Mouse (Mus musculus) gonadal fat pad, adult 2 months (tissue): Measurements from ENCODE around the gene Vwa2. TPM values are rescaled to one million over a fixed set of nuclear protein-coding genes. Genes with fewer than 3 reads are reported as not detected.

Experiments used
- DNase-seq: peaks from one replicate; pipeline ENCODE4 v3.0.0-alpha.2; 2012; ENCODE audit warnings: low read depth
- polyA plus RNA-seq: library from polyadenylated mRNA; depleted of rRNA; stranded (reverse); fragments of >200 nt; gene quantifications from 2 replicates; pipeline ENCODE4 v1.2.3, GENCODE M21; 2012; rRNA removed

Gene Vwa2
- polyA plus RNA-seq: 18.3 and 21.0 TPM in 2 replicates

DNA sequence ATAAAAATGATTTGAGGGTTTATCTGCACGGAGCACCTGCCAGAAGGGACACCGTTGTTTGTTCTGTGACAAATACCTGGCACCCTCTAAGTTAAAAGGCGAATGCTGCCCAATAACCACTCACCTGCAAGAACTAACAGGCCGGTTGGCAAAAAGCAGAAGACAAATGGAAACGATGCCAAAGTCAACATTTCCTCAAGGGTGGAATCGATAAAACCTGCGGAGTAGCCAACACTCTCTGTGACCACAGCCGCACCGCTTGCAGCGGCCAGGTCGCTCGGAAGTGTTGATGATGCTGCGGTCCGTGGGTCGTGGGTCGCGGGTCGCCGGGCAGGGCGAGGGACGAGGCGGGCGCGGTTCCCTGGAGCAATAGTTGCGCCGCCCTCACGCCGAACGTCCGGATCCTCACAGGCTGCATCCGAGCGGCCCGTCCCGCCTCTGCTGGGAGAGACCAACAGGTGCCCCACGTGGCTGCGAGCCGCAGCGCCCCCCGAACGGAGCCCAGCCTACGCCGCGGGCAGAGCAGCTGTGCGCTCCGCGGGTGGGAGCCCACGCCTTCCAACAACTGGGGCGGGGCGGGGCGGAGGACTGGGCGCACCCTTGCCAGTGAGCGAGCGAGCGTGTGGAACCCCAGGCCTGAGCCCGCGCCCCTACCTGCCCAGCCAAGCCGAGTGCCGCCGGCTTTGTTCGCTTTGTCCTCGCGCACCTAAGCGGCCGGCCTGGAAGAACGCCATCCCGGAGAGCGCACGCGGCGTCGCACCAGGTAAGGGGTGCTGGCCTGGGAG is at the start of gene Vwa2:
Gene Vwa2 (plus strand): TSS at position 434 of the 785 bp plus-strand sequence.
- DNase-seq: no peak

DNA sequence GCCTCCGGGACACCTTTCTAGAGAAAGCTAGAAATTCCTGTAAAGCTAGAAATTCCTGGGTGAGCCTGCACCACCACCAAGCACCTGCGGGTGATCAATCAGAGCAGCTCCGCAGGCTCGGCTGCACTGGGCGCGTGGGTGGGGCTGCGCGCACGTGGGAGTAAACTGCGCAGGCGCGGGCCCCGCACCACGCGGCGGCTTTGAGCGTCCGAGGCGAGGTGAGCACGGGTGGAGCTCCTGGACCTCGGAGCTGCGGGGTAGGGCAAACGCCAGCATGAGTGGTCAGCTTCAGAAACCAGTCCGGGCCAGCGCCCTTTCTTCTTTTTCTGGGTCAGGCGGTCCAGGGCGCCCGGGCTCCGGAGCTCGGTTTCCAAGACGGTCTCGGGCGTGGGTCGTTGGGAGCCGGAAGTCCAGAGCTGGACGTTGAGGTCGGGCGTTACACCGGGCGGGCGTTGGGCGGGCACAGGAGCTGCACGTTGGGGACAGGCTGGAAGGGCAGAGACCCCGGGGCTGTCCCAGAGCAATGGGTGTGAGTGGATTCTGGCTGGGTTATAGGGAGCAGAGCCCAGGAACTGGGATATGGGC is 47.9 kb upstream of the Vwa2 start, which contains the start of gene Tdrd1:
Gene Tdrd1 (plus strand): TSS at position 163 of the 585 bp plus-strand sequence.
- DNase-seq: no peak

DNA sequence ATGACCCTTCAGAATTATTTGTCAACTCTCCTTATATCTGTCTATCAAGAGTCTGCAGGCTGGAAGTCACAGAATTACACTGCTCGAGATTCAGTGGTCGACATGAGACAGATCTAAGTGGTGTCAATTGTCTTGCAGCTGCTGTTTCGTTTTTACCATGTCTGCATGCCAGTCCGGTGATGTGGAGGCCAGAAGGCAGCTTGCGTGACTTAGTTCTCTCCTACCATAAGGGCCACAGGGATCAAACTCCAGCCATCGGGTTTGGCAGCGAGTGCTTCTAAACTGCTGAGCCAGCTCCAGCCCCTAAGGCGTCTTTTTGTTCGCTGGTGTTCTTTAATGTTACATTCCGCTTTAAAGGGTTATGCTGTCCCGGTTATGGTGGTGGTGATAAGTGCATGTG is 45.7 kb upstream of the Vwa2 start:
- DNase-seq: no peak

DNA sequence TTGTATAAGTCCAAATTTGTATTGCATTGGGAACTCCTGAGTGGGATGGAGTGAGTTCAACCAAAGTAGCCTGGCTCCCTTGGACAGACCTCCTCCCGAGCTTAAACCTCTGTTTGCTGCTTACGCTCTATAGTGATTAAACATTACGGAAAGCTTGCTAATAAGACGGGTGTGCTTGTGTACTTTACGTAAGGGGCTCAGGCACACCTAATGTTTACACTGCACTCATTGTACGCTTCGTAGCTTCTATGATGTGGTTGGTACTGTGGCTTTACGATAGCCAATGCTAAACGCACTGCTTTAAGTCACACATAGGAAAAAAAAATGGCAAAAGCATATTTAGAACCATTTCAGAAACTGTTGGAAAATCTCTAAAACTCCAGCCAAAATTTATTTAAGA is 44.8 kb upstream of the Vwa2 start:
- DNase-seq: no peak

DNA sequence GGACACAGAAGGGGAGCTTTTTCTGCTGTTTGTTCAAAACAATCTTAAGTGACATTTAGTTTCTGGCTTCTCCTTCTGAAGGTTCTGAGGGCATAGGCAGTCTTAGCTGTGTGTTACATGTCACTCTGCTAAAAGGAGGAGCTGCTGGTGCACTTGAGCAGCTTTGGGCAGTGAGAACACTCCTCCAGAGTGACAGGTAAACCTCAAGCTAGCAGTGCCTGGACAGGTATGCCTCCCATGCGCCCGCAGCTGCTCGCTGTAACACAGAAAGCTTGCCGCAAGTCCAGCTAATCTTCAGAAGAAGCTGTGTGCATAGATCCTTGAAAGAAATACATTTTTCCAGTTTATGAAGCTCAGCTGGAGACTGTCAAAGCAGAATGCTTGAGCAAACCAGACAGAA is 43.9 kb upstream of the Vwa2 start:
- DNase-seq: no peak

DNA sequence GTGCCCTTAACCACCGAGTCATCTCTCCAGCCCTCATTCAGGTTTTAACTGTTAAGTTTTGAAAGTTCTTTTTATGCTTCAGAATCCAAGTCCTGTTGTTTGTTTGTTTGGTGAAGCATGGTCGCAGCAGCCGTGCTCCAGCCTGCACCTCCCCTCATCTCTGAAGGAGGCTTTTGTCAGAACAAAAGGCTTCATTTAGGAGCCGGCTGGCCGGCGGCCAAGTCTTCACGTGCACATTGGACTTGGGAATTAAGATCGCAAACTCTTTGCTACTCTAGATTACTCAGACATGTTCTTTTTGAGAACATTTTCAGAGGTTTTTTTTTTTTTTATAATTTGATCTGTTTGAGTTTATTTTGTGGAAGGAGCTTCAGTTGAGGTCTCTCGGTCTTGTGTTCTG is 38.7 kb upstream of the Vwa2 start:
- no peak for DNase-seq

DNA sequence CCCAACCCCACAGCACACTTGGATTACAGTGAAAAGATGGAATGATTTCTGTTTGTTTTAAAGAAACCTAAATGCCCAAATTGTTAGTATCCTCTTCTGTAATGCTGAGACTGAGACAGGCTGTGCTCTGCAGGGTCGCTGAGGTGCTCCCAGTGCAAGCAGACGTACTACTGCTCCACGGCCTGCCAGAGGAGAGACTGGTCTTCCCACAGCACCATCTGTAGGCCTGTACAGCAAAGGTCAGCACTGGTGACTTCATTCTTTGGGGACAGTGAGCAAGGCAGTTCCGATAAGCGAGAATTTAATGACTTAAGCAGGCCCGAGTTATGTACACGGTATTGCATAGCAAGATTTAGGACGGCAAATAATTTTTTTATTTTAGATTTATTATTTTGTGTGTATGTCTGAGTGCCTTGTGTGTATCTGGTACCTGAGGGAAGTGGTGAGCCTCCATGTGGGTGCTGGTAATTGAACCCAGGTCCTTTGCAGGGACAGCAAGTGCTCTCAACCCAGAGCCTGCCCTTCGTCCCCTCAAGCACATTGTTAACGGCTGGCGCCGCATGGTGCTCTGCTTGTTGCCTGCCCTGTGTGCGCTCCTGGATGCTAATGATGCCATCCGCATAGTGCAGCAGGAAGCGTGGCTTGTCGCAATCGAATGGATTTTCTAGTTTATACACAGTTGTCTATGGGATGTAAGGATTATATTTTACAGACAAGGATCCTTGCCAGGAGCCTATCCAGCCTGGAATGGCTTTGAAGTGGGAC is 34.9 kb upstream of the Vwa2 start:
- no peak for DNase-seq

DNA sequence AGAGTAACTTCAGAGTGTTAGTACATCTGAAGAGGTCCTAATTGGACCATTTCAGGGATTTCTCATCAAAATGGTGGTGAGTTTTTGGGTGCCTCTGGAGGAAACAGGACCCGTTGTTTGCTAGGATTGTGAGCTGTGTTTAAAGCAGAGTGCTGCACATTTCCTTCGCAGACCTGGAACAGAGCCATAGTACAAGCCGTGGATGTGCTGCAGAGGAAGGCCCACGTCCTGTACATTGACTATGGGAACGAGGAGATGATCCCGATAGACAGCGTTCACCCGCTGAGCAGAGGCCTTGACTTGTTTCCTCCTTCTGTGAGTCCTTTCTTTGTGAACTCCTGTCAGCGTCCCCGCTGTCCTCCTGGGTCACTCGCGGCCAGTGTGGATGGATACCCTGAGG is 31.1 kb upstream of the Vwa2 start:
- DNase-seq: no peak

DNA sequence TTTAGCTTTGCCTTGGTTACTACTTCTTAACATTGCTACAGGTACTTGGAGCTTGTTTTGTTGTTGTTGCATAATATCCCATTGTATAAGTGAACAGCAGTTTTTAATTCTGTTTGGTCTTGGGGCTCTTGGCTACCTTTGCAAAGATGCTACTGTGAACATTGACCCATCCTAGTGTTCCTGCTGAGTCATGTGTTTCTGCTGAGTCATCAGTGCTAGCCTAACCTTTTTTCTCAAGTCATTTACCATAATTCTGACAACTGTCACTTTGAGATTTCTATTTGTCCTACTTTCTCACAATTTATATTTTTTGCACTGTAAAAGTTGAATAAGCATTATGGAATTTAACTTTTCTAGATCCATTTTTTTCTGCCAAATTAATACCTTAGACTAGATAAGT is 21.5 kb upstream of the Vwa2 start:
- no peak for DNase-seq

DNA sequence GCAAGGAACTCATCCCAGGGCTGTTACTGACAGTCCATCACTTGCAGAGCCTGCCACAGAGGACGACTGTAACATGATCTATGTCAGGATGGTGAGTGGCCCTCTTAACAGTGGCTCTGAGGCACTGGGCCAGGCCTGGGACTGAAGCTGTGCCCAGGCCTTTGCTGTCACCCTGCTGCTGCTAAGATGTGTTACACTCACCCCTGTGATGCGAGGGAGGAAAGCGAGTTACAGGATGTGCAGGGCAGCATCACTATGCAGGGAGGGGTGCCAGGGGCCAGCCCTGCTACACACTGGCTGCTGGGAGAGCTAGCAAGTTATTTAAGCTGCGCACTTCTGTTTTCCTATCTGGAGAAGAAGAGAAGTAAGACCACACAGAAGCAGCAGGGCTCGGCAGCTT is 17.6 kb upstream of the Vwa2 start:
- no peak for DNase-seq

DNA sequence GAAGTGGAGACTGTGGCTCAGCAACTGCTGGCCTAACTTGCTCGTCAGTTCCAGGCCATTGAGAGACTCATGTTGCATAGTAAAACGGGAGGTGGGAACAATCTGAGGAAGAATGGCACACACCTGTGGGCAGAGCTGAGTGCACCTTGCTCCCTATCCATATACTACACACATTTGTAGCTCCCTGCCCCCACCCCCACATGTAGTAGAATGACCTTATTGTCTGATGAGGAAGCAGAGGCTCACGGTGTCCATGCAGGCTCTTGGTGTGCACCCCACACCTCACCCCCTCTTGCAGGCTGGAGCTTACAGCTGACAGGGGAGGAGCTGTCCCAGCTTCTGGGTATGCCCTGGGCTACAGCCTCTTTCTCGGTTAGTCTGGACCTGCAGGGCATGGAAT is 6.3 kb upstream of the Vwa2 start:
- no peak for DNase-seq

DNA sequence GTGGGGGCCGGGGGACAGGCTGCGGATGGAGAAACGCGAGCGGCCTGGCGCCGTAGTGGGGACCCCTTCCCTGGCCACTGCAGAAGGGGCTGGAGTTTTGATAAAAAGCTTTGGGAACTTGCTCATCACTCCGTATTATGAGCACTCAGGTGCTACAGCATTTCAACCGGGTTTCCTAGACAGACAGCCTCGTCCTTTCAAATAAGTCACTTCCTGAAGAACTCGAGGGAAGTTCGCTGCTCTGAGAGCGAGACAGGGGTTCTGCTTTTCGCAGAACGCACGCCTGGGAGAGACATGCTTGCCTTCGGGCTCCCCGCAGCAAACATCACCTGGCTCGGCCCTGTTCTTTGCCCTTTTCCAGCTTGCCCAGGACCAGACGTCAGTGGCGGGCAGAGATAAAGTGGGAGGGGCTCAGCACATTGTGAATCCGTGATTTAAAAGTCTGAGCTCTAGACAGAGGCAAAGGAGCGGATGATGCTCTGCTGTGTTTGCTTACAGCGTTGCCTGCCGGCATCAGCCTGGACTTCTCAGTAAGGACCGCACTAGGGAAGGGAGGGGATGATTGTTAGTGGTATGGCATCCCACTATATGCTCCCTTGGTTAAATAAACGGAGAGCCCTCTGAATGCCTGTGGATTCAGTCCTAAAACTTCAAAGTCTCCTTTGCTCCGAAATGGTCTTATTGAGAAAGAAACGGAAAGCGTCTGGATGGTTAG is 709 bp downstream of the Vwa2 start:
- DNase-seq: no peak

DNA sequence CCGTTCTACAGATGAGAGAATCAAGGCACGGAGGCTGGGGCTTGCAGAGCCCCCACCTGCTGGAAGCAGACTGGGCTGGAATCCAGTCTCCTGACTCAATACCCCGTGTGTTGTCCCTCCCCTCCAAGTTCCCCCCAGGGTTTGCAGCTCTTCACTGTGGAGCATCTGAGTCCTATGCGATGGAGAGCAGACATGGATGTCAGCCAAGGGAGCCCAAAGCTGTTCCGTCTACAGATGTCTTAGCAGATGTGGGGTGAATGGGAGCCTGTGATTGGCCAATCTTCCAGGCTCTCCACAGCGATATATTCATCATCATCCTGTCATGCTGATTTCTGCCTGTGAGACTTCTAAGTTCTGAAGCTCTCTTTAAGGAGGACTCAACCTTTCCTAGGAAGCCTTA is 3.3 kb downstream of the Vwa2 start:
- DNase-seq: no peak

DNA sequence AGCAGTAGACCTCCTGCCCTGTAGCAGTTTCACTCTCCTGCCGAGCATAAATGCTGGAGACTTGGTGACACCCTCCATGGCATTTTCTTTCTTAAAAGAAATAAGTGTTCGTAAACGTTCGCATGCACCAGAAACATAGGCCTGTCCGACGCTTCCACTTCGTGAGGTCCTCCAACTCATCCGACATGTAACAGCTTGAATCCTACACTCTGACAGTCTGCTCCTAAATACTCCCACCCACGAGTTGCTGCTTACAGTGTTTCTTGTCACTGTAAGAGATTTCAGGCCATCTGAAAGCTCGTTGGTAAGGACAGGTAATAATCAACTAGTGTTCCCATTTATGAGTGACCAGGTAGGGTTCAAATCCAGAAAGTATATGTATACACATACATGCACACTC is 13.8 kb downstream of the Vwa2 start:
- no peak for DNase-seq

DNA sequence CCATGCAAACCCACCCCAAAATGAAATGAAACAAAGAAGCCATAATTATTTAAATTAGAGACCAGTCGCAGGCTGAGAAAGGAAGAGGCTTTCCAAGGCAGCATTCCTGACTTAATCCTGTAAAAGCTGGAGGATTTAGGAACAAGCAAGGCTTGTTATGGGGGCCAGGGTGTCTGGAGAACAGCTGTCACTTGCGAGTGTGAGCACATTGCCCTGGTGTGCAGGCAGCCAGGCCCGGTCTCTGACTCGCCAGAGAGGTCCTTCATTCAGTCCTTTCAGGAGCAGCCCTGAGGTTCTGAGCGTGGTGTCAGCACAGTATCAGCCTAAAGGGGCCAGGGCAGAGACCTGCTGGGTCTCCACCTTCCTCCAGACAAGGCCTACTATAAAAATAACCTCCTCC is 14.6 kb downstream of the Vwa2 start:
- DNase-seq: no peak

DNA sequence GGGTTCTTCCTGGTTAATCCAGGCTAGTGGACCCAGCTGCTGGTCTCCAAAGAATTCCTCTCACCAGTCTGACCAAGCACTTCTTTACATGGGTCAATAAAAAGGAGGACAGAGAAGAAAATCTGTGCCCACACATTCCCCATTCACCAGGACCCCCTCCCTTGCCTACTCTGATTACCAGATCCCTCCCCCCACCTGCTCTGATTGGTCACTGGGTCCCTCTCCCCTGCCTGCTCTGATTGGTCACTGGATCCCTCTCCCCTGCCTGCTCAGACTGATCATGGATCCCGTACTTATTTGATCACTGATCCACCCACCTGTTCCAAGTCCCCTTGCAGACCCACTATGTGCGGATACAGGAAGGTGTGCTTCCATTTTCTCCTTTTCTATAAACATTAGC is 17.4 kb downstream of the Vwa2 start:
- DNase-seq: no peak

DNA sequence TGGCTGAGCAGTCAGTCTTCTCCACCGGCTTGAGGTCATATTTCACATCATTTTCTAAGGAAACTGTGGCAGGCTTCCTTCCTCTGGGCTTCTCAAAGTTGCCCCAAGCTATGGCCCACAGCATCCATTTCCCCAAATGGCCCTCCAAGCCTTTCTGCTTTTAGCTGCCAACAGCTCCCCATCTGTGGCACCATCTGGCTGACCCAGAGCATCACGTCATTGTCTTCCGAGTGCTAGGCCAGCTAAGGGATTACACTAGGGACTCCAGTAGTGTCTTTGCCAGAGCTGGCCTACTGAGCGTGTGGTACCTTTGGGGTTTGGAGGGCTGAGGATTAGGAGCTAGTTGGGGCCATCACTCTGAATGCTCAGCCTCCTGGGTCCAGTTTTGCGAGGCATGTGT is 18.5 kb downstream of the Vwa2 start:
- no peak for DNase-seq

DNA sequence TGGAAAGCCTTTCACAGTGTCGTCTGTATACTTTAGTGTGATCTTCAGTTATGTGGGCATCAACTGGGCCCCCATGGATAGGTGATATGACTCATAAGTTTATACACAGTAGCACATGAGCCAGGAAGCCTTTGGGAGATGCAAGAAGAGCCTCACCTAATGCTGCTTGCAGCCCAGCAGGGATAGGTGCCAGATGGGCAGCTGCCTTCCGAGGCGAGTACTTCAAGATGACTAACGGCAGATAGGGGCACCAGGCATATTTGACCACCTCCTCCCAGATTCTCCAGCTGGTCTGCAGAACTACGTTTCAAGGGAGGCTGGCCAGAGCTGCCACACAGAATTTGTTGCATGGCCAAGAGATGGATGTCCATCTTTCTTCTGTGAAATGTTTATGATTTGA is 19.3 kb downstream of the Vwa2 start:
- no peak for DNase-seq

DNA sequence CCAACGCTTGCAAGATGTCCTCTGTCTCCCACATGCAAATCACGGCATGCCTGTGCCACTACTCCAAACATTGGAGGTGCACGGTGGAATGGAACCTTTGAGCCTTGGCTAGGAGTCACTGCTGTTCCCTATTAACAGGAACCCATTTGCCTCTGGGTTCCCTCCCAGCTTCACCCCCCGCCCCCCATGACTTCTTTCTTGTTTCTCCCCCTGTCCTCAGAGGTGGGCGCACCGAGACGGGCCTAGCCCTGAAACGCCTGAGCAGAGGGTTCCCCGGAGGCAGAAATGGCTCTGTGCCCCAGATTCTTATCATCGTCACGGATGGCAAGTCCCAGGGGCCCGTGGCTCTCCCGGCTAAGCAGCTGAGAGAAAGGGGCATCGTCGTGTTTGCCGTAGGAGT is 23.6 kb downstream of the Vwa2 start:
- DNase-seq: no peak

DNA sequence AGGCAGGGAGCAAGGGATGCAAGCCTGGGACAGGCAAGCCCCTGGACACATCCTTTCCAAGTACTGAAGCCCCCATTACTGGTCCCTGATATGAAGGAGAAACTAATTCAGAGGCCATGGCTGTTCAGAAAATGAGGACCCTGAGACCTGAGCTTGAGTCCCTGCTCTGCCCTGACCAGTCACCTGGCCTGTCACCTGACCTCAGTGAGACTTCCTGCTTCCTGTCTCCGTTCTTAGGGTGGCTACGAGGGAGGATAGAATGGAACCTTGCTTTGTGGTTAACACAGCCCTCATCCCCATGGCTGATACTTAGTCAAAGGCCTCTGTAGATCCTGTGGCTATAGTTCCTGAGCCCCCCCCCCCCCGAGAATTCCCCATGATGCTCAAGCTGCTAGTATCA is 30.0 kb downstream of the Vwa2 start:
- DNase-seq: no peak

DNA sequence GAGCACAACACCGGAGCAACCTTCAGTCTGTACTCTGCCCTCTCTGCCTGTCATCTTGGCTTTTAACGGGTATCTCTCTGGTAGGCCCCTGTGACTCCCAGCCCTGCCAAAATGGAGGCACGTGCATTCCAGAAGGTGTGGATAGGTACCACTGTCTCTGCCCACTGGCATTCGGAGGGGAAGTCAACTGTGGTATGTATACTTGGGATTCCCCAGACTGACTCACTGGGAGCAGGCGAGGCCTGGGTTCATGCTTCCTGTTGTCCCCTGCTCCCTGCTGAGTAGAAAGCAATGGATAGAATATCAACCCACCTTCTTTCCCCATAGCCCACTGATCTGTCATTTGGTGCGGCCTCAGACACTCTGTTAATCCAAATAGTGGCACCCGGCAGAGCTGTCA is 31.3 kb downstream of the Vwa2 start:
- DNase-seq: no peak

DNA sequence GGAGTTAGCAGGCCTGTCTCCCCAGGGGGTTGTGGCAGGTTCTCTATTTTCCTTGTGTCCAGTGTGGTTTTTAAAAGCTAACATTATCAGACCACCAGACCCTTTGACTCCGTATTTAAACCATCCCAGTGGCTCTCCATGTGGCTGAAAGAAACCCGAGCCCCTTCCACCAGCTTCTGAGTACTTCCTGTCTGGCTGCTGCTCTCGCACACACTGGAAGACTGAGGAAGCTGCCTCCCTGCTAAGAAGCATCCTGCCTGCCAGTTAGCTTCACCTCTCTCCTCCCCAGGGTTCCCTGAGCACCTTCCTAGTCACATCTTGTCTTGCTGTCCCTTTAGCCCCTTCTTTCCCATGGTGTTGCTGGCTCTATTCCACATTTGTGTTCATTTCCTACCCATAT is 33.8 kb downstream of the Vwa2 start:
- DNase-seq: no peak
